In genomic region chr13:19689971-19690370, GRCm38 (mm10) we compare ENCODE assay signal across 21 mouse cellular contexts. TPM values are rescaled to one million over a fixed set of nuclear protein-coding genes. Genes with fewer than 3 reads are reported as not detected.
"Had no signal": no experiment of that assay in that cellular context is flagged by ENCODE, and none has a peak within 500 bp of the region (broad histone marks: within the 10 kb centered on the region; RNA-seq: fewer than 3 reads in every experiment).

No protein-coding gene starts in this region.

- H3K4me1 ChIP-seq: intestine, embryonic 15.5 days; limb, embryonic 12.5 days; midbrain, embryonic 13.5 days; neural tube, embryonic 12.5 days had no signal

- H3K9me3 ChIP-seq: intestine, embryonic 15.5 days; limb, embryonic 12.5 days; midbrain, embryonic 13.5 days; neural tube, embryonic 12.5 days had no signal

- DNase-seq: kidney, adult 18-20 months; kidney, postnatal 10 days; kidney, postnatal 4 days; lung, embryonic 14.5 days; lung, postnatal 14 days; right cerebral cortex, adult 18-20 months; right cerebral cortex, postnatal 25 days; thymus, postnatal 4 days had no signal

- H3K4me3 ChIP-seq: intestine, embryonic 15.5 days; layer of hippocampus, adult 2 months; limb, embryonic 12.5 days; midbrain, embryonic 13.5 days; neural tube, embryonic 12.5 days had no signal

- H3K27me3 ChIP-seq: intestine, embryonic 15.5 days; limb, embryonic 12.5 days; midbrain, embryonic 13.5 days; neural tube, embryonic 12.5 days had no signal

- H3K27ac ChIP-seq: intestine, embryonic 15.5 days; layer of hippocampus, adult 2 months; limb, embryonic 12.5 days; macrophage; midbrain, embryonic 13.5 days; neural tube, embryonic 12.5 days had no signal

- H3K36me3 ChIP-seq: intestine, embryonic 15.5 days; limb, embryonic 12.5 days; midbrain, embryonic 13.5 days; neural tube, embryonic 12.5 days had no signal

- H3K4me2 ChIP-seq: intestine, embryonic 15.5 days; limb, embryonic 12.5 days; lung, embryonic 14.5 days; midbrain, embryonic 13.5 days; neural tube, embryonic 12.5 days had no signal

- ATAC-seq: intestine, embryonic 15.5 days; midbrain, embryonic 13.5 days had no signal

- H3K9ac ChIP-seq: intestine, embryonic 15.5 days; limb, embryonic 12.5 days; lung, embryonic 14.5 days; midbrain, embryonic 13.5 days; neural tube, embryonic 12.5 days had no signal

RNA-seq across cellular contexts. Expression of gene Nme8, which starts 7.6 kb away (rescaled TPM):
- total RNA-seq: layer of hippocampus, adult 2 months; layer of hippocampus, postnatal 10 days; left cerebral cortex, postnatal 36 days; liver, adult 2 months had no signal
- polyA plus RNA-seq: intestine, embryonic 15.5 days; kidney, embryonic 14.5 days; limb, embryonic 12.5 days; liver, adult 2 months; lung, embryonic 14.5 days; macrophage; midbrain, embryonic 13.5 days; neural tube, embryonic 12.5 days; small intestine, adult 2 months; stomach, embryonic 16.5 days; thymus, postnatal 0 days had no signal
